Mouse (Mus musculus): ENCODE measurements around the gene Prkg2. TPM values are rescaled to one million over a fixed set of nuclear protein-coding genes. Genes with fewer than 3 reads are reported as not detected.

The Prkg2 gene
- polyA plus RNA-seq, 2 experiments: 0.01 TPM; not detected in 1

DNA sequence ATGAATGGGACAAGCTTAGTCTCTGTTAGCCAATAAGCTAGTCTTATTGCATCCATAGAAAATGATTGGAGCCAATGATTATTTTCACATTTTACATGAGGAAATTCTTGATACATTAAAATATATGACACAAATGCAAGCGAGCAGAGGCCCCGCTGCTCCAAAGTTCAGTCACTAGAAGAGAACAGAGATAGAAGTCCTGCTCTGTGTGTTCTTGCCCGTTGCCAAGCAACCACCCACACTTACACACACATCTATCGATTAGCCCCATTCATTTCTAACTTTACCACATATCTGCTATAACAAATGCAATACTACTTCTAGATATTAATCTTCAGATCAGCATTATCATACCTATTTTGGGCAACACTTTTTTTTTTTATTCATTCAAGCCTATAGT is 85.6 kb downstream of the Prkg2 start:
- no peaks in the 10 kb centered on the region for H3K36me3 ChIP-seq (replicated peaks; ENCODE audit: control insufficient read depth, insufficient read depth, low read depth)
- no peak overlapping the region for H3K4me2 ChIP-seq (ENCODE audit: low read depth)
- TF ChIP-seq CTCF (IDR thresholded peaks at IDR 0.05; ENCODE audit: low read depth): no peak
- no peak for TF ChIP-seq EP300 (IDR thresholded peaks at IDR 0.05; ENCODE audit: low read depth)
- H3K27ac ChIP-seq: no peak overlapping the region
- H3K27me3 ChIP-seq (ENCODE audit: control insufficient read depth, insufficient read depth, low read length): no peaks in the 10 kb centered on the region
- H3K9me3 ChIP-seq (ENCODE audit: control insufficient read depth, low read length): no peaks in the 10 kb centered on the region
- no peak for ATAC-seq (ENCODE audit: insufficient read depth)
- no peak overlapping the region for H3K4me3 ChIP-seq (ENCODE audit: insufficient read depth in 1 of 2, low read depth in 2 of 2, low read length in 2 of 2)
- no peak overlapping the region for H3K9ac ChIP-seq (replicated peaks)
- DNase-seq (ENCODE audit: low read depth in 3 of 3, low spot score in 3 of 3): no peak
- H3K4me1 ChIP-seq (replicated peaks; ENCODE audit: control insufficient read depth in 2 of 2, insufficient read depth in 2 of 2, low read length in 1 of 2): no peaks in the 10 kb centered on the region
- 68% methylated on average over 4 of the region's 4 CpGs for WGBS (ENCODE audit: insufficient replicate concordance)

DNA sequence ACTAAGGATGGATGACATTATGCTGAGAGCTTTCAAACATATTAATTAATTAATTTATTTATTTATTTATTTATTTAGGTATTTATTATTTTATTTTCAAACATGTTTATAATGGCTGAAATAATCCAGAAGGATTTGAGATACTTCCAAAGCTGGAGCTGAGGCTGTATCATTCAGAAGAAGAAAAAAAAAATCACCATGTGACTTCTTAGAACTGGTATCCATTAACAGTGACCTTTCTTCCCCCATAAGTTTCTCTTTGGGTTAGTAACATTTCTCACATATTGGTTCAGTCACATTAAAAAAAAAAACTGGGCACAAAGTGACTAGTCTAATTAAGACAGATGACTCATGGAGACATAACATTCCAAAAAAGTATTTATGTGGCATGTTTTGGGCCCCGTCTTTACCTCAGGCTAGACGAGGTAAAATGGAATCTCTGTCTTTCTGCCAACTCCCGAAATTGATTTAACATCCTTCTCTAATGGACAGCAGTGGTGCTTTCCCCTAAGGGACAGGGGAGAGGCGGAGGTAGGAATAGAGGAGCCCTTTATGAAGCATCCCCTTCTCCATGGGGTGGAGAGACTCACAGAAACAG is 86.6 kb downstream of the Prkg2 start:
- DNase-seq (ENCODE audit: low read depth in 3 of 3, low spot score in 3 of 3) (no peak), ATAC-seq (ENCODE audit: insufficient read depth) (no peak)
- Histone ChIP-seq H3K4me2 (ENCODE audit: low read depth) (no peak overlapping the region), H3K36me3 (replicated peaks; ENCODE audit: control insufficient read depth, insufficient read depth, low read depth) (no peaks in the 10 kb centered on the region), H3K27me3 (ENCODE audit: control insufficient read depth, insufficient read depth, low read length) (no peaks in the 10 kb centered on the region), H3K4me3 (ENCODE audit: insufficient read depth in 1 of 2, low read depth in 2 of 2, low read length in 2 of 2) (no peak overlapping the region), H3K9ac (replicated peaks) (no peak overlapping the region), H3K9me3 (ENCODE audit: control insufficient read depth, low read length) (no peaks in the 10 kb centered on the region), H3K27ac (no peak overlapping the region), H3K4me1 (replicated peaks; ENCODE audit: control insufficient read depth in 2 of 2, insufficient read depth in 2 of 2, low read length in 1 of 2) (no peaks in the 10 kb centered on the region)
- TF ChIP-seq CTCF (IDR thresholded peaks at IDR 0.05; ENCODE audit: low read depth) (no peak), EP300 (IDR thresholded peaks at IDR 0.05; ENCODE audit: low read depth) (no peak)
- 65% methylated on average over 4 of the region's 4 CpGs for WGBS (ENCODE audit: insufficient replicate concordance)

DNA sequence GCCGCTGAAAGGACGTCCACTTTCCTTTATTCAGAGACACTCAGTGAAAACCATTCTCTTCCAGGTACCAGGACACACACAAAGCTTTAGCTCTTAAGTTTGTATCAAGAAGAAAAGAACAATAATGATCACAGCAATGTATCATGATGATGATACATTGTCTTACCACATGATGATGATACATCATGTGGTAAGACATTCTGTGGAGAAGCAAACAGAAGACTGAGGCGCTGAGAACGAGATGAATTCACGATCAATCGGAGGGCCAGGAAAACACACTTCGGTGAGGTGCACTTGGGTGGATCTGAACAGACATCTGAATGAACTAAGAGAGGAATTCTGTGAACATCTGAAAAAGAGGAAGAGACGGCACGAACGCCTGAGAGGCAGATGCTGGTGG is 87.4 kb downstream of the Prkg2 start:
- Histone ChIP-seq H3K36me3 (replicated peaks; ENCODE audit: control insufficient read depth, insufficient read depth, low read depth) (no peaks in the 10 kb centered on the region), H3K27me3 (ENCODE audit: control insufficient read depth, insufficient read depth, low read length) (no peaks in the 10 kb centered on the region), H3K9ac (replicated peaks) (no peak overlapping the region), H3K27ac (no peak overlapping the region), H3K4me1 (replicated peaks; ENCODE audit: control insufficient read depth in 2 of 2, insufficient read depth in 2 of 2, low read length in 1 of 2) (no peaks in the 10 kb centered on the region), H3K9me3 (ENCODE audit: control insufficient read depth, low read length) (no peaks in the 10 kb centered on the region), H3K4me2 (ENCODE audit: low read depth) (no peak overlapping the region), H3K4me3 (ENCODE audit: insufficient read depth in 1 of 2, low read depth in 2 of 2, low read length in 2 of 2) (no peak overlapping the region)
- ATAC-seq (ENCODE audit: insufficient read depth) (no peak), DNase-seq (ENCODE audit: low read depth in 3 of 3, low spot score in 3 of 3) (no peak)
- 72% methylated on average over 10 of the region's 10 CpGs for WGBS (ENCODE audit: insufficient replicate concordance)
- TF ChIP-seq EP300 (IDR thresholded peaks at IDR 0.05; ENCODE audit: low read depth) (no peak), CTCF (IDR thresholded peaks at IDR 0.05; ENCODE audit: low read depth) (no peak)

DNA sequence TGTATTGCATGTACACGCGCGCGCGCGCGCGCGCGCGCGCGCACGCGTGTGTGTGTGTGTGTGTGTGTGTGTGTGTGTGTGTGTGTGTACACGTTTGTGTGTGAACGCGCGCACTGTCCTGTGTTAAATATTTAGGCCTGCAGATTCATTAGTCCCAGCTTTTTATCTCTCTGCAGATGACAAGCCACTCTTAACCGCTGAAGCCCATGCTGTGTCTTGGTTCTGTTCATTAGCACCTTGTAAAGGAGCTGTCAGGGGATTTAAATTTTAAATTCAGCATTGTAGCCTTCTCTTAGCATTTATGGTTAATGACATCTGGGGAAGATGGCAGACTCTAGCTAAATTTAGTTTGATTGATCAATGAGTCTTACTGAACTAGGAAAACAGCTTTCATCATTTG is 90.5 kb downstream of the Prkg2 start:
- no peak overlapping the region for H3K4me2 ChIP-seq (ENCODE audit: low read depth)
- WGBS (ENCODE audit: insufficient replicate concordance): 91% methylated on average over 20 of the region's 20 CpGs
- ATAC-seq (ENCODE audit: insufficient read depth) (no peak), DNase-seq (ENCODE audit: low read depth in 3 of 3, low spot score in 3 of 3) (no peak)
- H3K36me3 ChIP-seq (replicated peaks; ENCODE audit: control insufficient read depth, insufficient read depth, low read depth): no peaks in the 10 kb centered on the region
- H3K9ac ChIP-seq (replicated peaks): no peak overlapping the region
- no peaks in the 10 kb centered on the region for H3K4me1 ChIP-seq (replicated peaks; ENCODE audit: control insufficient read depth in 2 of 2, insufficient read depth in 2 of 2, low read length in 1 of 2)
- no peaks in the 10 kb centered on the region for H3K27me3 ChIP-seq (ENCODE audit: control insufficient read depth, insufficient read depth, low read length)
- TF ChIP-seq CTCF (IDR thresholded peaks at IDR 0.05; ENCODE audit: low read depth): no peak
- no peak for TF ChIP-seq EP300 (IDR thresholded peaks at IDR 0.05; ENCODE audit: low read depth)
- H3K4me3 ChIP-seq (ENCODE audit: insufficient read depth in 1 of 2, low read depth in 2 of 2, low read length in 2 of 2): no peak overlapping the region
- no peaks in the 10 kb centered on the region for H3K9me3 ChIP-seq (ENCODE audit: control insufficient read depth, low read length)
- H3K27ac ChIP-seq: no peak overlapping the region

DNA sequence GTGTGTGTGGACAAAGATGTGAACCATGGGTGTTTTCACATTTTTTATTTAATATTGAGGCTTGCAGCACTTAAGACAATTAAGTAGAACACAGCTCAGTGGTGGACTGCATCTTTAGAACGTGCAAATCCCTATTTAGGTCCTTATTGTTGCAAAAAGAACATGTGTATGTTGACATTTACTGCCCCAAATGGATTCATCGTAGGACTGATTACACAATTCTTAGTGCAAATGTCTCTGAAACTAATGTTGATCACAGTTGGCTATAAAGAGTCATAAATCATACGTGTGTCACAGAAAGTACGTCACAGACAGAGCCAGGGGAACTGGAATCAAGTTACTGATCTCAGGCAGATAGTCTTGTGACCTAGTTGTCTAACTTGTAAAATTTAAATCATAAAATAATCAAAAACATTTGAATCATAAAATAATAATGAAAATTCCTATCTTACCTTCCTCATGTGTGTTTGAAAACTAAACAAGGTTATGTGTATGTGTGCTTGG is 91.0 kb downstream of the Prkg2 start:
- Histone ChIP-seq H3K36me3 (replicated peaks; ENCODE audit: control insufficient read depth, insufficient read depth, low read depth) (no peaks in the 10 kb centered on the region), H3K4me1 (replicated peaks; ENCODE audit: control insufficient read depth in 2 of 2, insufficient read depth in 2 of 2, low read length in 1 of 2) (no peaks in the 10 kb centered on the region), H3K9me3 (ENCODE audit: control insufficient read depth, low read length) (no peaks in the 10 kb centered on the region), H3K4me3 (ENCODE audit: insufficient read depth in 1 of 2, low read depth in 2 of 2, low read length in 2 of 2) (no peak overlapping the region), H3K27ac (no peak overlapping the region), H3K4me2 (ENCODE audit: low read depth) (no peak overlapping the region), H3K27me3 (ENCODE audit: control insufficient read depth, insufficient read depth, low read length) (no peaks in the 10 kb centered on the region), H3K9ac (replicated peaks) (no peak overlapping the region)
- WGBS (ENCODE audit: insufficient replicate concordance): 49% methylated on average over 4 of the region's 4 CpGs
- no peak for DNase-seq (ENCODE audit: low read depth in 3 of 3, low spot score in 3 of 3)
- TF ChIP-seq EP300 (IDR thresholded peaks at IDR 0.05; ENCODE audit: low read depth) (no peak), CTCF (IDR thresholded peaks at IDR 0.05; ENCODE audit: low read depth) (no peak)
- no peak for ATAC-seq (ENCODE audit: insufficient read depth)

Data from liver, embryonic 14.5 days (tissue).